Mouse (Mus musculus) cerebellum, postnatal 14 days (tissue): Measurements from ENCODE around the gene Rcsd1.

Source experiments
- DNase-seq, 2 experiments: peaks; one replicate each; pipeline ENCODE4 v3.0.0; 2021; ENCODE audit warnings: mixed read lengths in 2 of 2

Rcsd1 gene

GRCm38 (mm10) chr1:165717711-165718542 is 8.4 kb upstream of the Rcsd1 start:
- DNase-seq: no peak

DNA sequence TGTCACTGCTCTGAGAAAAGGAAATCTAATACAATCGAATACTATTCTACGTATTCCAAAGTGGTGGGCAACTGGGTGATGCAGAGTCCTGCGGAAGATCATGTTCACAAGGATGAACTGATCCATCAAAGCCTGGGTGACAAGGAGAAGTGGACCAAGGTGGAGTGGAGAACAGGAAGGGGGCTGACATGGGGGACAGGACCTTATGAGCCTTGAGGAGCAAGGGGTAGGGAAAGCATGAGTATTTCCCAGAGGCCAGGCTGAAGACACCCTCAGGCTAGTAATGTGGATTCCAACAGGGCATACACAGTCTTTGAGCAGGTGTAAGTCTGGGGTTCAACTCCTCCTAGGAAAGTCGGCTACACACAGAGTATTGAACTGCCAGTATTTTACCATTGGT is 6.9 kb upstream of the Rcsd1 start:
- DNase-seq: no peak

DNA sequence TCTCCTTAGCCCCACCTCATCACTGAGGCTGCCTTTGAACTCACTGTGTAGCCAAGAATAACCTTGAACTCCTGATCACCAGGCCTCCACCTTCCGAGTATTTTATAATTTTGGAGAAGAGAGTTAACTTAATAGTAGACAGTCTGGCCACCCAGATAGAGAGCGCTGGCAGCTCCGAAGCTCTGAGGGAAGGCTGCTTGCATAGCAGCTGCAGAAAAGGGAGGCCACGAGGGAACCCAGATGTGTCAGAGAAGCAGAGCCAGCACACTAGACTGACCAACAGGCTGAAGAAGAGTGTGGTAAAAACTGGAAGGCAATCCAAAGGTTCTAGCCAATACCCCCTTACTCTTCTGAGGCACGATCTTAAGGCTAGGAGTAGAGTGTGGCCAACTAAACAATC is 4.2 kb upstream of the Rcsd1 start:
- DNase-seq: no peak

DNA sequence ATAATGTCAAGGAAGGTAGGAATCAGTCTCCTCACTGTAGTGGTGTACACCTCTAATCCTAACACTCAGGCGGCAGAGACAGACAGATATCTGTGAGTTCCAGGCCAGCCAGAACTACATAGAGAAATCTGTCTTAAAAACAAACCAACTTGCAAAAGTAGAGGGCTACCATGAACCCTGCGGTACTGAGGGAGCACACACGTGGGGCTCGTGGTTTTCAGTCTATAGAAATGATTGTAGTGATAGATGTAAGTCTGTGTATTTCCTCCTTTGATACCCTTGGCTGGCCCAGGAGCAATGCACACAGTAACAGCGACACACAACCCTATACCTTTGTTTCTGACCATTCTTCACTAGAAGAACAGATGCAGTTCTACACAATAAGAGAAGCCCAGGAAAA is 2.4 kb upstream of the Rcsd1 start:
- DNase-seq: no peak

DNA sequence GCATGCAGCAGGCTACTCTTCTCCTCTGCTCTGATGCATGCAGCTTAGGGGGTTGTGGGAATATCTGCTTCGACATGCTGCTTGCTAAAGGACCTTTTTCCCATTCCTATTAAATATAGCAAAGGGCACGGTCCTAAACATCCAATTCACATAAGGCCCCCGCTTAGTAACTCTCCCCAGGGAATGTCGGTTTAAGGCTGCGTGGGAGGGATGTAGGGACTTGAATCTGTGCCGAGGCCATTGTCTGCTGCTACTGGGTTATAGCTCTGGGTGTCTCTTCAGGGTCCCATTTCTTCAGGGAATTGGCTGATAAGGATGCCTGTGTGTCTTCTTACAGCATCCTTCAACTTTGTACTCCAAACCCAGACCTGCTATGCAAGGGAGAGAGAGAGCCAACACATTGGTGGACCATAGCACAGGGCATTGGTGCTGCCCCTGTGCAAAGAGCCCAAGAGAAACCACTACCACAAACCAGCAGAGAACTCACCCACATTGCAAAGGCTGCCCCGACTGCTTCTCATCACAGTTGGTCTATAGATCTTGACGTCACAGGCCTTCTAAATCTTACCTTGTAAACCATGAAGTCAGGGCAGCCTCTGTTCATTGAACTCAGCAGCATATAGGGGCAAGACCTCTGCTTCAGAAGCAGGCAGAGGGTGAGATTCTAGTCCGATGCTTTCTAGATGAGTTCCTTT is 724 bp downstream of the Rcsd1 start:
- DNase-seq: no peak

DNA sequence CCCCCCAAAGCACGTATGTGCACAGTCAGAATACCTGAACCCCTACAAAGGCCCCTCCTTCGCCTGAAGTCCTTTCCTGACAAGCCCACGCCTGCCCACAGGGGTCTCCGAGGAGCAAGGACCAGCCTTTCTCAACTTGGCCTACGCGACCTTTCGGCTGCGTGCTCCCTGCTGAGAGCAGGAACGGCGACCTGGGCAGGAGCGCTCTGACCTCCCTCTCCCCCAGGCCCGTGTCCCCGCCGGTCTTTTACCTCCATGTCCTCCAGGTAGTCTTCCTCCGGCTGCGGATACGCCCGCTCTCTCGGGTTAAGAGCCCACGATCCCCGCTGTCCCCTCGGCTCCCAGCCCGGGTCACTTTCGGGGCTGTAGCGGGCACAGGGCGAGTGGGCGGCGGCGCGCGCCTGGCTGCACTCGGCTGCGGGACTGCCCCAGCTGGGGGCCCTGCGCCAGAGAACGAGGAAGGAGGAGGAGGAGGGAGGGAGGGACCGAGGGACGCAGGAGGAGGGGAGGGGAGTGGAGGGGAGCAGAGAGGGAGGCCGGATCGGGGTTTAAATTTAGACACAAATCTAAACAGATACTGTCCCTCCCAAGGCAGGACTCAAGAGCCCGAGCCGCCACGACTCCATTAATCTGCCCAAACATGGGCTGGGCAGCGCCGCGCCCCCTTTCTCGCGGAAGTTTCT is 1.8 kb downstream of the Rcsd1 start:
- DNase-seq: peak; percentile 19 to 31

GRCm38 (mm10) chr1:165707241-165707639 is 2.3 kb downstream of the Rcsd1 start:
- DNase-seq: no peak

DNA sequence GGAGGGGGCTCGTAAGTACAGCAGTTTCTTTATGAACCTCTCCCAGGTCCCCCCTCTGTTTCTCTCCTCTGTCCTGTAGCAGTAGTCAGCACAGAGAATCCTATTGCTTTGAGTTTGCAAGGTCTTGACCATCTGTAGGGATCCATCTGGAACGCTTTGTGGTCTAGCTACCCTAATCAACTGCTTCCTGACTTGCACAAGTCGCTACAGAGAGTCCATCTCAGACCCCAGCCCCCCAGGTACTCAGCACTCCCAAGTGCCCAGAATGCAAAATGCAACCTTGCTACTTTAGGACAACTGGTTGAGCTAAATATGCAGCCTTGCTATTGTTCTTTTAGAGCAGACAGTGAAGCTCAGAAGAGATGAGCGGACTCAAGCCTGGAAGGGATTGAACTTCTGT is 3.1 kb downstream of the Rcsd1 start:
- no peak for DNase-seq

- no peak for DNase-seq
These were observed 3.6 kb downstream of the Rcsd1 start for GRCm38 (mm10) chr1:165705868-165706348.

DNA sequence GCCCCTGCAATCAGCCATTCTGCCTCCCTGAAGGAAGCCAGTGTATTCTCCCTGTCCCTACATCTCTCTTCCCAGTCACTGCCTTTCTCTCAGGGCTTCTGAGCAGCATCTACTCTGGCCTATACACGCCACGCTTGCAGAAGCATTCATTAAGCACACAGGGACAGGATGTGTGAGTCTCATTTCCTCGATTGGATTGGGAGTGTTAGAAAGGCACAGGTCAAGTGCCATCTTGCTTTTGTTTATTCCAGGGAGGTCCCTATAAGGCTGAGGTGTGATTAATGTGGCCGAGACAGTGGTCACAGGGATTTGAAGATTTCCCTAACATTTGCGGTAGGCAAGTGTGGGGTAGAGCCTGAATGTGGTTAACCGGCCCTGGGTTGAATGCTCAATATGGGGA is 4.2 kb downstream of the Rcsd1 start:
- no peak for DNase-seq

- DNase-seq: no peak
These were observed 4.7 kb downstream of the Rcsd1 start for GRCm38 (mm10) chr1:165704841-165705240.

DNA sequence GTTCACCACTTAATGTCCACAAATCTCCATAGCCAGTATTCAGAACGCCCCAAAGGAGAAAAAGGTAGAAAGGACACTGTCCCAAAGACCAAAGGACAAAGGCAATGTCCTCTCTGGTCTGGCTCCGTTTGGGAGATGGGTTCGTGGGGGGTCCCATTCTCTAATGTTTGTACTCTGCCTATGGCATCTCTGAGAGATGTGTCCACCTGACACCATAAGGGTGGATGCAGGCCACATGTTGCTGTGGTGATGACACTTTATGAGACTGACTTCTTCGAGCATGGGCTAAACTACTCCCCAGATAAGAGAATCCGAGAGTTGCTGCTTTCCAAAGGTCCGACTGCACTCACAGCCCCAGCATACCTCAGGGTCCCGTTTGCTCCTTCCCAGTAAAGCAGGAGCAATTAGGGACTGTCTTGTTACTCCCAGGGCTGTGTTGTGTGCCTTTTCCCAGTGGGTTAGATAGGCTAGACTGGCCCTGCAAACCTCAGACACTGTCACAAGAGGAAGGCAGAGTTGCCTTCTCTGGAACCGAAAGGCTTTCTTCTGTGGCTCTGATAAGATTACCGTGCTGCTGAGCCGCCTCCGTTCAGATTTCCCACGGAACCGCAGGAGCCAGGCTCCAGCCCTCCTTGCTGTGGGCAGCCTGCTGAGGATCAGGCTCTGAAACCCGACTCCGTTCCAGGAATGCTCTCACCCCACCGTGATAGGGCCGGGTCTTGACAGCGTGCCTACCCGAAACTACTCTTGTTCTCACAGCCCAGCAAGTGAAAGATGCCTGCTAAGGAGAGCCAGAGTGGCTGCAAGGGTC is 7.1 kb downstream of the Rcsd1 start:
- DNase-seq: no peak

- no peak for DNase-seq
These were observed 8.0 kb downstream of the Rcsd1 start for GRCm38 (mm10) chr1:165701562-165701961.

DNA sequence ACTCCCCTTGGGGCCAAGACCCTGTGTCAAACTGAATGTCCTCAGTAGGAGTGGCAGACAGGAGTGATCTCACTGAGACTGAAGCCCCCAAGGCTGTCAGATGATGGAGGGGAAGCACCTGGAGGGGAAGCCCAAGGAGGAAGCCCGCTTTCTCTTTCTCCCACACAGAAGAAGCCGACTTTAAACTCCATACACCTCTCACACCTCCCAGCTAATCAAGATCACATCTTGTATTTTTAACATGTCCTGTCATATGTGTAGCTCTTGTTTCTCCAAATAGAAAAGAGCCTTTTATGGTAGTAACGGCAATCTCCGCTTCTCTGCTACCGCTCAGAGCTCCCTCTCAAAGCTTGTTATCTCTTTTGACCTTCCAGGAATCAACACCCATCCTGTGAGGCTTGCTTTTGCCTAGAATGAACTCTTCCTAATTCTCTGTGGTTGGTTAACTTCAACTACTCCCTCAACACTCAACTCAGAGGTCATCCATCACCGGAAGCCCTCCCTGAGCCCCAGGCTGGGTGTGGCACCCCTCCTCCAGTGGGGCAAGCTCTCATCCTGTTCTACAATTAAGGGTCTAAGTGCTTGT is 8.5 kb downstream of the Rcsd1 start:
- no peak for DNase-seq

DNA sequence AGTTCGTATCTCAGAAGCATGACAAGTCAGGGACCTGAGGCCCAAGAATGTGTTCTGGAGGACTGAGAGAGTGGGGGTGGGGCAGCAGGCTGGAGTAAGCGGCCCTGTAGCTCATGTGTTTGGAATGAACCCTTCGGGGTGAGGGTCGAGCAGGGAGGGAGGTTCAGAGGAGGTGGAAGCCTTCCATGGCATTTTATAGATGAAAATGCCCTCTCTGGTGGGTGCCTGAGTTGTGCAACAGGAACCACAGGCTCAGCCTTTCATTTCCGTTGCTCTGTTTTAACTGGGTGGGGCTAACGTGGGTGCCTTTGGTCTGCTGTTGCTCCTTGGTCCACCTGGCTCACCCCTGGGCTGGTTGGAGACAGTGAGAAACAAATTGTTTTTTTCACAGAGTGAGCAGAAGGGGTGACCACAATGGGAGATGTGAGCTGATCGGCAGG is 9.2 kb downstream of the Rcsd1 start:
- no peak for DNase-seq

DNA sequence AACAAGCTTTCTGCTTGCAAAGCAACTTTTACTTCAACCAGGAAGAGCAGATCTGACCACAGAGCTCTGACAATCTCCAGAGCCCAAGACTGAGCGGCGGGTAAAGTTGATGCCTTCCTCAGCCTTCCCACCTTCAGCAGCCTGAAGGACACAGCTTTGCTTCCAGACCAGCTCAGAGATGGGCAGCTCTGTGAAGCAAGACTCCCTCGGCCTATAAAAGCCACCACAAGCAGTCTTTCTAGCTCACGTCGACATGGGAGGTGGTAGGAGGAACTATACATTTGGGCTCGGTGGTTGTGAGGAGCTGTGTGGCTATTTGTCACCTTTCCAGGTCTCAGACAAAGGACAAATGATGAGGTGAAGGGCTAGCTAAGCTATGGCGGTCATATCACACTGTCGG is 11.9 kb downstream of the Rcsd1 start:
- no peak for DNase-seq

GRCm38 (mm10) chr1:165696870-165697269 is 12.7 kb downstream of the Rcsd1 start:
- DNase-seq: no peak

DNA sequence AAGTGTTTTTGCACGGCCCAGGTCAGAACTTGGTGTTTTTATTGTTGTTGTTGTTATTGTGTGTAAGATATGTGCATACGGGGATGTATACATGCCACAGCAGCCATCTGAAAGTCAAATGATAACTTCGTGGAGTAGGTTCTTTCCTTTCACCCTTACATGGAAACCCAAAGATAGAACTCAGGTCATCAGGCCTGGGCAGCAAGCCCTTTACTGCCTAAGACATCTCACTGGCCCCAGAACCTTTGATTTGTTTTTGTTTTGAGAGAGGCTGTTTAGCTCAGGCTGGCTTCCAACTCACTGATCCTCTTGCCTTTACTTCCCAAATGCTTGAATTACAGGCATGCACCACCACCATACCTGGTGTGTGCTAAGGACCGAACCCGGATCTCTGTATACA is 13.5 kb downstream of the Rcsd1 start:
- DNase-seq: no peak

- DNase-seq: no peak
These were observed 14.1 kb downstream of the Rcsd1 start for GRCm38 (mm10) chr1:165695392-165696014.

- DNase-seq: no peak
These were observed 15.7 kb downstream of the Rcsd1 start for GRCm38 (mm10) chr1:165693856-165694255.

DNA sequence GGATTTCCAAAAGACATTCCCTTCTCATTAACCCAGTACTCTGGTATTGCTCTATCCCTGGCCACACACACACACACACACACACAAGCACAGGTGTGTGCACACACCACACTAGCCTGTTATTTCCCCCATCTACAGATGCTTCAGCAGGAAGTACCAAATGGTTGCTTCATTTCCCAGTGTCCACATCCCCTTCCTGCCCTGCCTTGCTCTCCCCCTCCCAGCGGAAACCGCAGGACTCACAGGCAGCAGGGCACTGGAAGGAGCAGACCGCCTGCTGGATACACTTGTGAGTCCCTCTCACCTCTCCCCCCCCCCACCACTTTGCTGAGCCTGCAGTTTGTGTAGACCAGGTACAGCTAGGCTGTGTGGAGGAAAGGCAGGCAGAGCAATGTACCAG is 18.0 kb downstream of the Rcsd1 start:
- no peak for DNase-seq

DNA sequence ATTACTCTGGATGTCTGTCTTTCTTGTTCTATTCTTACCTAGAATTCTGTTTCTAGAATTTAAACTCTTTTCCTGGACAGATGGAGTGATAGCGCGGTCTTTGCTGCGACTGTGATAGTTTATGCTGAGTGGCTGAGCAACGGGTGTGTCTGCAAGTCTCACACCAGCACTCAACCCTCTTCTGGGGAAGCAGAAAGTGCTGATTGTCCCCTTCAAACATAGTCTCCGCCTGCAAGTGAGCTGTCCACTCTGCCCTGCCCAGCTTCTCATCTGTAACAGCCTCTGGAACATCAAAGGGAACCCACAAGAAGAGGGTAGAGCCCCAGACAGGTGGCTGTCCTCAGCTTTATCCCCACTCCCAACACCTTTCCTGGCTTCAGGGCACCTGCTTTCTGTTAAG is 19.7 kb downstream of the Rcsd1 start:
- DNase-seq: no peak
